Comparison of ENCODE assay signal across 15 mouse cellular contexts in the genomic region with DNA sequence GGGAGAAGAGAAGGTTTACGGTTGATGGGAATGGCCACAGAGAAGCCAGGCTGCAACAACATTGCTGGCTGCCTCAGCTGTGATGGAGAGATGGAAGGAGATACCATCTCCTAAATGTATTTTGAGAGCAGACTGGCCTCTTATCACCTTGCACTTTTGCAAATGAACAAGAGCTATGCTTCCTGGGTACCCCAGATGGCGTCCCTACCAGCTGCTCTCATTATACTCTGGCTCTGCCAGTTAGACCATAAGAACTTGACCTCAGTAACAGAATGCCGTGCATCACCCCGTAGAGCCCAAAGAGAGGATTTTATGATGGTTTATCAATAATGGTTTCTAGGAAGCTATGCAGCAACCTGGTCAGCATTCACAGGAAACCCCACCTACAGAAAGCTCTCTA.
"Had no signal": no experiment of that assay in that cellular context is flagged by ENCODE, and none has a peak within 500 bp of the region (broad histone marks: within the 10 kb centered on the region; RNA-seq: fewer than 3 reads in every experiment).

No protein-coding gene starts in this region.

- H3K4me3 ChIP-seq: neural tube, embryonic 13.5 days; neural tube, embryonic 15.5 days; stomach, embryonic 15.5 days had no signal

- H3K4me2 ChIP-seq: neural tube, embryonic 13.5 days; neural tube, embryonic 15.5 days; stomach, embryonic 15.5 days had no signal

- H3K4me1 ChIP-seq: stomach, embryonic 15.5 days had no signal

- H3K9me3 ChIP-seq: neural tube, embryonic 13.5 days; neural tube, embryonic 15.5 days; stomach, embryonic 15.5 days had no signal

- DNase-seq: right cerebral cortex, adult 18-20 months; right cerebral cortex, postnatal 14 days; right cerebral cortex, postnatal 25 days; right cerebral cortex, postnatal 4 days; spleen, adult 18-20 months; thymus, adult 18-20 months; thymus, adult 2 months; thymus, postnatal 14 days; thymus, postnatal 25 days; thymus, postnatal 36 days; thymus, postnatal 4 days had no signal

- H3K9ac ChIP-seq: neural tube, embryonic 13.5 days; neural tube, embryonic 15.5 days; stomach, embryonic 15.5 days had no signal

- H3K27ac ChIP-seq: neural tube, embryonic 13.5 days; neural tube, embryonic 15.5 days; stomach, embryonic 15.5 days; stomach, postnatal 0 days had no signal

- H3K36me3 ChIP-seq: neural tube, embryonic 13.5 days; neural tube, embryonic 15.5 days; stomach, embryonic 15.5 days had no signal

- H3K27me3 ChIP-seq: neural tube, embryonic 13.5 days; neural tube, embryonic 15.5 days; stomach, embryonic 15.5 days had no signal
